Mouse (Mus musculus) c-Kit-positive CD71-negative TER-119-negative erythroid progenitor cells, embryonic 14.5 days (primary cell): ENCODE results near the gene Apol9a.
"Not testable (repeated sequence)": the region's sequence is repeated elsewhere in the genome, so short reads cannot be mapped to it uniquely, and the experiment has no call there.

Experiments used
- DNase-seq: peaks from one replicate; pipeline ENCODE4 v3.0.0-alpha.2; 2013; ENCODE audit warnings: low read depth

Gene Apol9a

DNA sequence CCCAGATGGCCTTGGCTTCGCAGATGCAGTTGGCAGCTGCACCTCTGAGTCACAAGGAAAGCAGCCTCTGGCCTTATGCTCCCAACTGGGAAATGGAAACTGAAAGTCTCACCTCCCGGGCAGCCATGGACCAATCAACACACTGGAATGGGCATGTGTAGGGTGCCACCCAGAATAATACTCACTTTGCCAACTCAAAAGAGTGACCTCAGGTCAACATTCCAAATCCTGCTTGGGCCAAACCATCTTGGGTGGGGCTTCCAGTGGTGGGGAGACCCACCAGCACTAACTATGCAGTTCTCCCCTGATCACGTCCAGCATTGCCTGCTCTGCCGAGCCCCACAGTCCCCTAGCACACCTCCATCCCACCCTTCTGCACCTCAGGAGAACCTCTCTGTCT is at the start of gene Apol9a:
Gene Apol9a (minus strand): TSS at position 101 of the 400 bp plus-strand sequence.
- not testable (repeated sequence) for DNase-seq

DNA sequence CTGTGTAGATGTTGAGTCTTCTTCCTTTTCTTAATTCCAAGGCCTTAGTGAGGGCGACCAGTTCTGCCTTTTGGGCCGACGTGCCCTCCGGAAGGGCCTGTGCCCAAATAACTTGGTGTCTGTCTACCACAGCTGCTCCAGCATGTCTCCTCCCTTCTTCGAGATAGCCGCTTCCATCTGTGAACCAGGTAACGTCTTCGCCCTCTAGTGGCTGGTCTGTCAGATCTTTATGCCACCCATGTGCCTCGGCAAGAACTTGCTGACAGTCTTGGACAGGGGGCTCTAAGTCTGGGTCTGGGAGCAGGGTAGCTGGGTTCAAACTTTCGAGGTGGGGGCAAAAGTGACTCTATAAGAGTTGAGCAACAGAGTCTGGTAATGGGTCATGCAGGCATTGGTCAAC is 39.0 kb upstream of the Apol9a start:
- DNase-seq, result not testable (repeated sequence)

DNA sequence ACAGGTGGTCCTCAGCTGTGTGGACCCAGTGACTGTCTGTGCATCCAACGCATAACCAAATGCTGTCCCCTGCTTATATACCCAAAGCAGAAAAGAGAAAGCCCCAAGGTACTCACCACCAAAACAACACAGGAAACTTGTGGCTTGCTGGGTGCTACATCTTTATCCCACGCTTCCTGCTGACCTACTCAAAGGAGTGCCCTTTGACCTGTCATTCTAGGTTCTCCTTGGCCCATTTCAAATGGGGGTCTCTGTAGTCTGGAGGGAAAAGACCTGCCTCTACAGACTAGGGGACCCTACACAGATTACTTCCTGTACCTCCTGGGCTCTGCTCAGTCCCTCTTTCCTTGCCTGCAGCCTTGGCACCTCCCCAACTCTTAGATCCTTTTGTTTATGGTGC is 36.5 kb upstream of the Apol9a start, which contains the start of gene Apol7b:
Gene Apol7b (minus strand): TSS at position 101 of the 400 bp plus-strand sequence.
- not testable (repeated sequence) for DNase-seq

DNA sequence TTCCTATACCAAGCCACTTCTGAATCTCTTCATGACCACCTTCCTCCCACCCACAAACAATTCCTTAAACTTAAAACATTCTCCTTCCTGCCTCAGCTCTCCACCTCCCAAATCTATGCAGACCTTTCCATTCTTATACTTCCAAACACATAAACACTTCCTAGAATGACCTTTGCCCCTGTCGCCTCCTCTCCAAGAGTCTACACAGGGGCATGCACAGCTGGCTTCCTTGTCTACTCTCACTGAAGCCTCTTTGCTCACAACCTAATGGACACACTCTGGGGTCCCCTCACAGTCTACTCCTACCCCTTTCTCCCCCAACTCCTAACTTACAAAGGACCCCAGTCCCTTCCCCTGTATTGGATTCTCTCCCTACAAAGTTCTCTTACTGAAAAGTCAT is 34.7 kb upstream of the Apol9a start:
- not testable (repeated sequence) for DNase-seq

DNA sequence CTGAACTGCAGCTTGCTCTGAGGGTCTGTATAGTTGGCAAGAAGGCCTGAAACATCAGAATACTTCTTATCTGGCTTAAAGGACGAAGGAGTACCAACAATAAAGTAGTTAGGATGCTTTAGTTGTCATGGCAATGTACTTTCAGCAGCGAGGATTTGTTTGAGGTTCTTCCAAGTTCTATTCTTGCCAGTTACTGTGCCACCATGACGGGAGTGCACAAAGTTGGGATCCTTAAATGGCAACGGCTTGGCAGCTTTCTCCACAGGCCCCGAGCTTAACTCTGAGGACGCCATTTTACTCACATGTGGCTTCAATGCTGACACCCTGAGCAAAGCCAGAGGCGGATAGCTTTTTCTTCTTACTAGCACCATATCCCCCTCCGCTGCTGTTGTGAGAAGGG is 33.8 kb upstream of the Apol9a start:
- DNase-seq, result not testable (repeated sequence)

DNA sequence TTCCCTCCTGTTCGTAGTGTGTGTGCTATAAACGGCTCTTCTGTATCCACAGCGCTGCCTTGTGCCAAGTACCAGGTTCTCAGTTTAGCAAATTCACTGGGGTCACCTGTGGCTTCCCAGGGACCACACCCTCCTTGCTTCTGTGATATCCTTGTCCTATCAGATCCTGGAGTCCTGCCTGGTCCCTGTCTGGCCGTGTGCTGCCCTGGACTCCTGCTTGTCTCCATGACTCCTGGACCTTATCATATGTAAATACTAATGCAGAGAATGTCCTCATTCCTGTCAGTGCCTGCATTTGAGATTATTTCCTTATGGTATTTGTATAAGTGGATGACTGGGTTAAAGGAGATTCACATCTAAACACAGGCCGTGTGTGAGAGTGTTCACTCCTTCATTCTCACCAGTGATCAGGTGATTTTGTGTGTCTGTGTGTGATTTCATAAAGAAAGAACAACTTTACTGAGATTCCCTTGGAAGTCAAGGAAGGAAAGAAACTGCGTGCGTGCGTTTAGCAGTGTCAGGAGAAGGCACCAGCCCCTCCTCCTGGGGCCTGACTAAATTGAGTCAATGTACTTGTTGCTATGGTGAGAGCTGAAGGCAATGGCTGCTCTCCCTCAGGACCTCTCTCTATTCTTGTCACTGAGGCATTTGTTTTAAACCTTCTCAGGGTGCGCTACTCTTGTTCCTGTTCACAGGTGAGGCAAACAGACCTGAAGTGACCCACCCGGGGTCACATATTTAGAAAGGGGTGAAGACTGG is 17.9 kb upstream of the Apol9a start:
- not testable (repeated sequence) for DNase-seq

DNA sequence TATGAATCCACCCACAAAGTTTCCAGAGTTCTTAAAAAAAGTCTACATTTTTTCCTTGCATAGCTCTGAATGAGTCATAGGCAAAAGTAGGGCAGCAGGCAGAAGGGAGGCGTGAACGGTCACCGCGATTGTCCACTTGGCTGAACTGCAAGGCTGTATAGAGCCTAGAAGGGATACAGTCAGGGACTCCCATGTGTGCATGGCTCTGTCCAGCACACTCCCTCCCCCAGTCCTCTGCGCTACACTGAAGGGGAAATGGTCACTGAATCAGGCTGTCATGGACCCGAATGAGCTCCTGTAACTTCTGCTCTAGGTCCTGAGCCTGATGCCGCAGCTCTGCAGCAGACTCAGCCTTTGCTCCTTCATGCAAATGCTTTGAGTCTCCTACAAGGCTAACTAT is 12.0 kb upstream of the Apol9a start:
- not testable (repeated sequence) for DNase-seq

DNA sequence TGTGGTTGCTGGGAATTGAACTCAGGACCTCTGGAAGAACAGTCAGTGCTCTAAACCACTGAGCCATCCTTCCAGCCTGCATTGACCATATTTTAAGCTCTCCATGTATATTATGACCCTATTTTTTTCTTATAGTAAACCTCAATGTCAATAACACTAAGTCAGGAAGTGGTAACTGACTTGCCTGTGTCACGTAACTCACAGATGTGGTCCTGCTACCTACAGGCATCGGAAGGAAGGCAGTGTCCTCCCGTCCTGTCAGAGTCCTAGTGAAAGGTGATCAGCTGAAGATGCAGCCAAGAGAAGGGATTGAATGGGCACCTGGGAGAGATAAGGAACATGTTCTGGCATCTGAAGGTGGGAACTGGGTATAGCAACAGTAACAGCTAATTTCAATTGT is 8.7 kb upstream of the Apol9a start:
- not testable (repeated sequence) for DNase-seq

DNA sequence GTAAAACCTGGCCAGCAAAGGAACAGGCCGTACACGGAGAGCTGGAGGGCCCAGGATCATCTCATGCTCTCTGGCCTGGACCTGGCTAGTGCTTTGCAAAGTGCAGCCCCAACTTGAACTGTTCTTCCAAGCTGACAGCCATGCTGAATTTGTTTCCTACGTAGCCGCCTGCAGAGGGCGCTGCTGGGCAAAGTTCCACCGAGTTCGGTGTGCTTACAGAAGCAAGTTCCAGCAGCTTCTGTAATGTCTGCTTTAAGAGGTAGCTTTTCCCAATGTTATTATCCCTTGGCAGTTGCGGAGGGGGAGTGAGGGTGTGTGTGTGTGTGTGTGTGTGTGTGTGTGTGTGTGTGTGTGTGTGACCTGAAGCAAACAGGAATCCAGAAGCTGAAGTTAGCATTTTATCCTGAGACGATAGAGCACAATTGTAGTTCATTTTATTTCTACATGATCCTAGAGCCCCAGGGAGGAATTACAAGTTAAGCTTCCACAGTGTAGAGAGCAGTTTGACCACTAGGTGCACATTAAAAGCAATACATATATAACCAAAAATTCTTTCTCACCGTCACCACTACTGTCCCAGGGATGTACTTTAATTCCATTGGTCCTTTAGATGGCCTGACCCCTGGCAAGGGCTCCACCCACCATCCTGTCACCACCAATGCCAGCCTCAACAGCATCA is 5.9 kb upstream of the Apol9a start:
- not testable (repeated sequence) for DNase-seq

DNA sequence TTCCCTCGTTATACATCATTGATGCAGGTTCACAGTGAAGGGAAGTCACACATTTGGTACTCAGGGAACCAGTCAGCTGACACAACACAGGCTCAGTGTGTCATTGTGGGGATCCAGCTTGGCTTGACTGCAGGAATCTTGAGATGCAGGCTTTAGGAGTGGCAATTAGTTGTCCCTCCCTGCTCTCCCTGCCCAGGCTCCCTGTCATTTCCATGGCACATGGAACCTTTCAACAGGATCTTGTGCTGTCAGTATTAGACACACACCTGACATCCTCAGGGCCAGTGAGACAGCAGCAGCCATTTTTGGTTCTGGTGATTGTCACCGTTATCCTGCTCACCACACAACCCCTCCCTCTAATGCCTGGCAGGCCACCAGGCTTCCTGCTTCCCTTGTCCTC is 4.7 kb upstream of the Apol9a start:
- DNase-seq, result not testable (repeated sequence)

DNA sequence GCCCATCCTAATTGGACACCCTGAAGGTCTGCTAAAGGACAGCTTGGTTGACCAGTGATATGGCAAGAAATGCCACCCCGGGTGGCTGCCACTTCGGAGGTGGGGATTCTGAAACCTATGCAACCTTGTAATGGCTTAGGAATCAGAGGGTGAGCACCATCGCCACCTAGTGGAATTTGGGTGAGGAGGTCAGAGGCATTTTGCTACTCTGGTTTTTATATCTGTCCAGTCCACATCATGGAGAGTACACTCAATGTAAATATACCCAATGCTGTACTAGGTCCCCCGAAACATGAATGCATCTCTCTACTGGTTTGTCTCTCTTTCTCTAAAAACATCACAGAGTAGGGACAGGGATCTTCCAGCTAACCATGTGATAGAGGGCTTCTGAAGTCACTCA is 1.8 kb upstream of the Apol9a start:
- not testable (repeated sequence) for DNase-seq

DNA sequence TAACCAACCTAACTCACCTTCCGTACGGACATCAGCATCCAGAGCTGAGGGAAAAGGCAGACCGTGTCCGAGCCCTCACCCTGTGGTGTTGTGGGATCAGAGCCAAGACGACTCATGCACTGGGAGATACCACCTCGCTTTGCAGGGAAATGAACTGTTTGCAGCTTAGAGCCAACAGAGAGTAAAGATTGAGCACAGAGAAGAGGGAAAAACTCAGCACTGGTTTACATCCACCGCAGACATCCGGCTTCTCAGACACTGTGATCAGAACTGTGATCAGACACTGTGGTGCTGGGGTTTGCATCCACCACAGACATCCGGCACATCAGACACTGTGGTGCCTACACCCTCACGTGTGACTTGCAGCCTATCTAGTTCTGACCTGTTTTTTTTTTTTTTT is 4.6 kb downstream of the Apol9a start:
- DNase-seq, result not testable (repeated sequence)

DNA sequence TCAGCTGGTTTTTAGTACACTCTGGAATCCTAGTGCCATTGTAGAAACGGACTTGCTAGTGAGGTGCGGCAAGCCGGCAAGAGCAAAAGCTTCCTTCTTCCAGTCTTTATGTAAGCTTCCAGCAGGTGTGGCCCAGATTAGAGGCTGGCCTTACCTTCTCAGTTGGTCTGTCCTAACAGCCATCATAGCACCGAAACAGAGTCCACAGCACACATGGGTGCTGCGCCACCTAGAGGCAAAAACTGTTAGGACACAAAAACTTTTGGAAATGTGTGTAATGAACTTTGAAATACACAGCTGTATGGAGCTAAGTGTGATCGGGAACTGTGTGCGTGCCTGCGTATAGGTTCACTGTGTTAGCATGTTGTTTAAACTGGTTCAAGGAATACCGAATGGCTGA is 11.9 kb downstream of the Apol9a start, which contains the start of gene Apol7a:
Gene Apol7a (minus strand): TSS at position 84 of the 400 bp plus-strand sequence.
- peak; percentile 8 for DNase-seq

DNA sequence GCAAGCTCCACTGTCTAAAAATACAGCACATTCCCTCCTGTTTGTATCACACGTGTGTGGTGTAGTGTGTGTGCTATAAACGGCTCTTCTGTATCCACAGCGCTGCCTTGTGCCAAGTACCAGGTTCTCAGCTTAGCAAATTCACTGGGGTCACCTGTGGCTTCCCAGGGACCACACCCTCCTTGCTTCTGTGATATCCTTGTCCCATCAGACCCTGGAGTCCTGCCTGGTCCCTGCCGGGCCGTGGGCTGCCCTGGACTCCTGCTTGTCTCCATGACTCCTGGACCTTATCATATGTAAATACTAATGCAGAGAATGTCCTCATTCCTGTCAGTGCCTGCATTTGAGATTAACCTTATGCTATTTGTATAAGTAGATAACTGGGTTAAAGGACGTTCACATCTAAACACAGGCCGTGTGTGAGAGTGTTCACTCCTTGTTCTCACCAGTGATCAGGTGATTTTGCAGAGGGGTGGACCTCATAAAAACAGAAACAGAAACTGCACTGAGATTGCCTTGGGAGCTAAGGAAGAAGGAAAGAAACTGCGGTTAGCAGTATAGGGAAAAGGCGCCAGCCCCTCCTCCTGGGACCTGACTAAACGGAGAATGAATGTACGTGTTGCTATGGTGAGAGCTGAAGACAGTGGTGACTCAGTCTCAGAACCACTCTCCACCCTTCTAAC is 13.3 kb downstream of the Apol9a start:
- not testable (repeated sequence) for DNase-seq

DNA sequence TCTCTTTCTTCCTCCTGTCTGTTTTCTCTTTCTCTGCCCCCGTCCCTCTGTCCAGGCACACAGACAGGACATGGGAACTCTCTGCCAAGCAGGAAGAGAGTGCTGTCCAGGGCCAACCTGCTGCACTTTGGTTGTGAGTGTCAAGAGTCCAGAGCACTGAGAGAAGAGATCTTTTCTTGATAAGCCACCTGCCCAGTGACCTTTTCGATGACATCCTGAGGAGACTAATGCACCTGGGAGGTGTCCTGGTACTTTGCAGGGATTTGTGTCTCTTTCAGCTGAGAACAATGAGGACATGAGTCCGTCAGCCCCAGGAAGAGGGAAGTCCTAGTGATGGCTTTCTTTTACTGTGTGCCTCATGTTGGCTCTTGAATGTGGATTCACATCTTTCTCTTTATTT is 17.1 kb downstream of the Apol9a start:
- not testable (repeated sequence) for DNase-seq

DNA sequence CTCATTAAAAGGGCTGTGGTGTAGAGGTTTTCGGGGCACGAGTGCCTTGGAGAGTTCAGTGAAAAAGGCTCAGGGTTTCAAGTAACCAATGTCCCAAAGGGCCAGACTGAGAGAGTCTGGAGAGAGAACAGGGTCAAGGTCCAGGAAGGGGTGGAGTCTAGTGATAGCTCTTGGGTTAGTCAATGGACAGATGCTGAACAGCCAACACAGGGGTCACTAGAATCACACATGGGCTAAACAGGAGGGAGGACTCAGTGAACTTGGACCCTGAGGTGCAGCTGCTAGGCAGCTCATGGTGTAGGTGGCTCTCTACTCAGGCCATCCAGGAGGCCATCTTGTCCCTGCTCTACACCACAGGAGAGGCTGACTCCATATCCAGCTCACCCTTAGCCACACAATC is 23.5 kb downstream of the Apol9a start:
- DNase-seq, result no peak

DNA sequence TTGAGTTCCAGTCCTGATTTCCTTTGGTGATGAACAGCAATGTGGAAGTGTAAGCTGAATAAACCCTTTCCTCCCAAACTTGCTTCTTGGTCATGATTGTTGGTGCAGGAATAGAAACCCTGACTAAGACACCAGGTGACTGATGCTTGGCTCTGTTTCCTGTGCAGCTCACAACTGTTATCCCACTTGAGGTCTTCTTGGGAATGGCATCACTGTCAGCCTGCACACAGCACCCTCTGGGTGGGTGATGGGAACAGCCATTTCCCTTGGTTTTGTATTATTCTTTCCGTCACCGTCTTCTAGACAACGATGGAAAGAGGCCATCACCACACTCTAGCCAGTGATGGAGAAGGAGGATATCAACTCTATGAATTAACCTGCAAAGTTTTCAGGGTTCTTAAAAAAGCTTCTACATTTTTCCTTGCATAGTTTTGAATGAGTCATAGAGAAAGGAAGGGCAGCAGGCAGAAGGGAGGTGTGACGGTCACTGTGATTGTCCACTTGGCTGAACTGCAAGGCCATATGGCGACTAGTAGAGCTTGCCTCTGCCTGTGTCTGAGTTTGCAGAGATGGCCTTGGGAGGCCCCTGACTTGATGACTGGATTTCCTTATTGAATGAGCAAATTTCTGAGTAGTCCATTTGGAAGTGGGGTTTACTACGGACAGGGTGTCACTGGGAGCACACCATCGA is 26.4 kb downstream of the Apol9a start:
- no peak for DNase-seq

DNA sequence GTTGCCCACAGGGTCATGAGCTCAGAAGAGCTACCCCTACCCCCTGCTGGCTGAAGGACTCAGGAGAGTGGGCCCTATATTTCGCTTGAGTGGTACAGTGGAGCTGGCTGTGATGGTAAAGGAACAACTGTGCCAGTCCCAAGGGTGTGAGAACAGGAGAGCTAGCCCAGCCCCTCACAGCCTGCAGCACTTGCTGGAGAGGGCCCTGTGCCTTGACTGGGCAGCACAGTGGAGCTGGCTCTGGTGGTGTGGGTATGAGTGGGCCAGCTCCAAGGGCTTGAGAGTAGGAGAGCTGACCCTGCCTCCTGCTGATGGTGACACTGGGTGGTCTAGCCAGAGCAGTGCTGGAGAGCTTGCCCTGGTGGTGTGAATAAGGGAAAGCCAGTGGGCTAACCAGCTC is 28.1 kb downstream of the Apol9a start:
- no peak for DNase-seq

DNA sequence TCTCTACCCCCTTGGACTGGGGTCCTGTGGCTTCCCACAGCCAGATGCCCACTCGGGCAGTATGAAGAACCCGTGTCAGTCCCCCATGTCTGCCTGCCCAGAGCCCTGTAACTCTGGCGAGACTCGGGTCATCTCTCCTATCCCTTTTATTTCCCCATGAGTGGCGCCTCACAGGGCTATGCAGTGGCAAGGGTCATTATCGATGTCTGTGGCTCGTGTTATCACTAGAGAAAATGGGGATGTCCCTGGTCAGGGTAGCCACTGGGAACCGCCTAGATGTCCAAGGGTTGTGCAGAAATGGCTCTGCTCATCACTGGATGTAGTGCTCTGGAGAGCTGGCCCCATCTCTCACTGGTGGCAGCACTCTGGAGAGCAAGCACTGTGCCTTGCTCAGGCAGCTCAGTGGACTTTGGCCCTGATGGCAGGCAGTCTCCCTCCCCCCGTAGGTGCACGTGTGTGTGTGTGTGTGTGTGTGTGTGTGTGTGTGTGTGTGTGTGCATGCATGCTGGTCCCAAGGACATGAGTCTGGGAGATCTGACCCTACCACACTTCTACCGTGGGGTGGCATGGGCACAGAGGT is 28.6 kb downstream of the Apol9a start:
- no peak for DNase-seq

DNA sequence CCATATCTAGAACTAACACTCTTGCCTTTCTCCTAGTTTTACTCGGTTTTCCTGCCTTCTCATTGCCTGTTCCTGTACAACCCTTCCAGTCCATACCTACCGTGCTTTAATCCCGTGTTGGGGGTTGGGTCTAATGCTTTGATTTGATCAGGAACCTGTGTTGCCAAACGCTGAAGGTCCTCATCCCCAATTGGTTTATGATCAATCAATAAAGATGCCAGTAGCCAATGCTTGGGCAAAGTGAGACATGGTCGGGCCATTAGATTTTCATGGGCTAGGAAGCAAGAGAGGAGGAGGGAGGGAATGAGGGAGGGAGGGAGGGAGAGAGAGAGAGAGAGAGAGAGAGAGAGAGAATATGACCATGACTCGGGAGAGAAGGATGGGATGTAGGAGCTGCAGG is 29.5 kb downstream of the Apol9a start:
- no peak for DNase-seq

DNA sequence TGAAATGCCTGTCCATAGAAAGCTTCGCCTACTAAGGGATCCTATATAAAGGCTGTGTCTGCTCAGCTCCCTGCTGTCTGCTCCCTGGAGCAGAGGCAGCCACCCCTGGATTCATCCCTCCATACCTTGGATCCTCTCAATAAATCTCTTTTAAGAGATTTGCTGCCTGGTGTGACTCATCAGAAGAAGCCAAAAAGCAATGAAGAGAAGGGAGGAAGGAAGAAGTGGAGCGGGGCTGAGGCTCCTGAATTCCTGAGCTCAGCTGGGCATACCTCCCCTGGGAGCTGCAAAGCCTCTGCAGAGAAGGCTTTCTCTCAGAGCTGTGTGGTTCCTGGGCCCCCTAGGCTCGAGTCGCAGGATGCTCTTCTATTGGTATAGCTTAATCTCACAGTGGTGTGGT is 31.0 kb downstream of the Apol9a start:
- no peak for DNase-seq

DNA sequence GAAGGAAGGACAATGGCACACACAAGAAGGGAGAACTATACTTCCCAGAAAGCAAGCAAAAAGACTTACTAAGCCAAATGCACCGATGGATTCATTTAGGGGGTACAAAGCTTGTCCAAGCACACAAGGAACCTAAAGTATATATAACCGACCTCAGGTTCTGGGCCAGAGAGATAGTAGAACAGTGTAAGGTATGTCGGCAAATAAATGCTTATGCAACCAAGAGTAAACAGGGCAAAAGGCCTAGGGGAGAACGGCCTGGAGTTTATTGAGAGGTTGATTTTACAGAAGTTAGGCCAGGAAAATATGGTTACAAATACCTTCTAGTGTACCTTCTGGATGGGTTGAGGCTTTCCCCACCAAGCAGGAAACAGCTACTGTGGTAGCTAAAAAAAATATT is 33.5 kb downstream of the Apol9a start:
- DNase-seq, result no peak
